Mouse (Mus musculus): ENCODE results near the gene A030014E15Rik. TPM values are rescaled to one million over a fixed set of nuclear protein-coding genes. Genes with fewer than 3 reads are reported as not detected.
"Not testable (repeated sequence)": the region's sequence is repeated elsewhere in the genome, so short reads cannot be mapped to it uniquely, and the experiment has no call there.

A030014E15Rik gene
- not detected for total RNA-seq (2021)
- long read RNA-seq, experiment 1: 0 reads
- long read RNA-seq, experiment 2: 0 reads

DNA sequence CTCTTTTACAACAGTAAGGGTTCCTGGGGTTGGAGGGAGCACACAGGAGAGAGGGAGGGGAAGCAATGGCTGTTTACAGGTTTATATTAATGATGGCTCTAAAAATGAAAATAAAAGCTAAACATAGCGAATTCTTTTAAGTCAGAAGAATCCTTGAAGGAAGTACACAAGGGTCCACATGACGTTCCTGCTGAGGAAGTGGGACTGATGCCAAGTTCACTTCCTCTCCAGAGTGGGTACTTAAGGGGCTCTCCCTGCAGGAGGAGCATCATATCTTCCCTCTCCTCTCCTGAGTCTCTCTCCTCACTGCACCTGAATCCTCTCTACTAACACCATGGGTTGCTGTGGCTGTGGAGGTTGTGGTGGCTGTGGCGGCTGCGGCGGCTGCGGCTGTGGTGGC, at the start of gene A030014E15Rik:
A030014E15Rik (plus strand) TSS at position 268 of the 400 bp plus-strand sequence.
- peak in 1 of 2 experiments; percentile 8 for DNase-seq

DNA sequence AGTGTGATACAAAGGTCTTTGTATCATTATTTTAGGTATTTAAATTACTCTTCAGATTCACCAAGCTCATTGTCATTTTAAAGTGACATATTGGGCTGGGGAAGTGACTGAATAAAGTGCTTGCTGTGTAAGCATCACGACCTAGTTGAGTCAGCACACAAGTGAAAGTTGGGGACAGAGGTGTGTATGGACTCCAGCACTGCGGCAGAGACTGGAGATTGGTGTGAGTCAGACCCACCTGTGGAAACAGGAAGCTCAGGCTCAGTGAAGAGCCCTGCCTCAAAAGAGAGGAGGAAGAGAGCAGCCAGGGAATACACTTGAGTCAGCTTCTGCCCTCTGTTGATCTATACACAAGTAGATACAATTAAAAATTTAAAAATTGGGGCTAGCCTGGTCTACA, 45.5 kb upstream of the A030014E15Rik start:
- no peak for DNase-seq

- DNase-seq: no peak
Observed at GRCm38 (mm10) chr1:82880196-82880595, 44.5 kb upstream of the A030014E15Rik start.

DNA sequence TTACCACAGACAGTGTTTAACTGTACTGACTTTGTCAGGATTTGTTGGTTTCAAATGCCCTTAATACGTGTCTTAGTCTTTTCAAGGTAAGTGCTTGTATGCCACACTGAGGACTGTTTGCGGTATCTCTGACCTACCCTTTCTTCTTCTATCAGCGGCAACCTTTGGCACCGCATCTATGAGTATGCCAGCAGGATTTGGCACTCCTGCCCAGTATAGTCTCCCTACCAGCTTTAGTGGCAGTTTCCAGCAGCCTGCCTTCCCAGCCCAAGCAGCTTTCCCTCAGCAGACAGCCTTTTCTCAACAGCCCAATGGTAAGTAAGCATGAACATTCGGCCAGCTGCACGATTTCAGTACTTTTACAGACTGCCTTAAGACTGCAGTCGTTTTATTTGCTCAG, 31.4 kb upstream of the A030014E15Rik start:
- no peak for DNase-seq

GRCm38 (mm10) chr1:82900567-82900966, 24.1 kb upstream of the A030014E15Rik start:
- DNase-seq: no peak

DNA sequence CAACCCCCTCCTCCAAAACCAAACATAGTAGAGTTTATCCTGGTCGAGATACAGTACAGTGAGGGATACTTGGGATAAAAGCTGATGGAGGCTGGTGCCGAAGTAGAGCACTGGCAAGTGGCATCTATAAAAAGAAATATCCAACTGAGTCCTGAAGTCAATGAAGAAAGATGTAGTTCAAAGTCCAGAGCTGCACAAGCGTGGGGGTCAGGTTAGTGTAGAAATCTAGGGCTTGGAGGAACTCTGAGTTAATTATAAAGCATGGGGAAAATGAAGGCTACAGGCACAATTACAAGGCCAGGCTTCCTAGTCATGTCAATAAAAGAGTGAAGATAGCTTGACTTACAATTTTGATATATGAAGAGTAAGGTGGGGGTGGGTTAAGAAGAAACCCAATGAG, 23.5 kb upstream of the A030014E15Rik start:
- DNase-seq: no peak

GRCm38 (mm10) chr1:82905886-82906285, 18.8 kb upstream of the A030014E15Rik start:
- no peak for DNase-seq

- no peak for DNase-seq
Observed at GRCm38 (mm10) chr1:82913025-82913424, 11.7 kb upstream of the A030014E15Rik start, which contains the start of gene A030005L19Rik. TSS of gene A030005L19Rik (plus strand) at chr1:82913325.

GRCm38 (mm10) chr1:82913434-82913833, 11.3 kb upstream of the A030014E15Rik start:
- DNase-seq: not testable (repeated sequence)

DNA sequence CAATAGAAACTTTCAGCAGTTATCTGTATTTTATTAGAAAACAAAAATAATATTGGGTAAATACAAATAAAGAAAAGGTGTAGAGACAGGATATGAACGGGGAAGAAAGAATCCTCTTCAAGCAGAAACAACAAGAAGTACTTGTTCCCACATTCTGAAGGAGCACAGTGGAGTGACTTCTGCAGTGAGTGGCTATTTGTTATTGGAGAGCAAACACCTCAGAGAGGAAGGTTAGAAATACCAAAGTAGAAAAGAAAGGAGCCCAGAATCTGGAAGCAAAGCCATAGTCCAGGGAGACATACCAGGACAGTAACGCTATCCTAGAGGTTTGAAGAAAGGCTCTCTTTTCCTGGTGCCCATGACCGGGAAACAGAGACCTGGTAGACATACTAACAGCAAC, 5.8 kb downstream of the A030014E15Rik start:
- DNase-seq: not testable (repeated sequence)

DNA sequence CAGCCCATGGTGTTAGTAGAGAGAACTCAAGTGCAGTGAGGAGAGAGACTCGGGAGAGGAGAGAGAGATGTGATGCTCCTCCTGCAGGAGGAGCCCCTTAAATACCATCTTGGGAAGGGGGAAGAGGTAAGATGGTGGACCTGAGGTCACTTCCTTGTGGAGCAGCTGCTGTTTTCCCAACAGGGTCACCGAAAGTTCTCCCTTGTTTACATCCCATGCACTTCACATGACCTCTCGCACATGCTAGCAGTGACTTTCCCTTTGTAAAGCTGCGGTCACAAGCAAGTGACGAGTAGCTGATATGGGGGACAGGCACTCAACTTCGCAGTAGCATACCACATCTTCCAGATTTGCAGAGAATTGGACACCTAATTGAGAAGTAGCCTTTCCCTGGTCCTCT, 6.6 kb downstream of the A030014E15Rik start, which contains the start of gene Gm6217:
Gm6217 (minus strand) TSS at position 74 of the 400 bp plus-strand sequence.
- DNase-seq: not testable (repeated sequence)

DNA sequence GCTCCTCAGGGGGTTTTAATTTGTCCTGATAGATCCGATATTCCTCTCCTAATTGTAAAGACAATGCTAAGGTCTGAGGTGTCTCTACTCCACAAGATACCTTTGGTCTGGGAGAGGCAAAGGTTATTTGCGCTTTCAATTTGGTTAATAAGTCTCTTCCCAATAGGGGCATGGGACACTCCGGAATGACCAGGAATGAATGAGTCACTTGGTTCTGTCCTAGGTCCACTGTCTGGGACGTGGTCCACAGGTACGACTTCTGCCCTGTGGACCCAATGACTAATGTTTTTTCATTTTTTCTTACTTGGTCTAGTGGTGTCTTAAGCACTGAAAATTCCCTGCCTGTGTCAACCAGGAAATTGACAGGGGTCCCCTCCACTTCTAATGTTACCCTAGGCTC, 13.9 kb downstream of the A030014E15Rik start:
- no peak for DNase-seq

GRCm38 (mm10) chr1:82942505-82942904, 17.8 kb downstream of the A030014E15Rik start:
- DNase-seq: not testable (repeated sequence)

- DNase-seq: not testable (repeated sequence)
Observed at GRCm38 (mm10) chr1:82943295-82943694, 18.6 kb downstream of the A030014E15Rik start, which contains the start of gene A030003K21Rik. TSS of gene A030003K21Rik (minus strand) at chr1:82943388.

GRCm38 (mm10) chr1:82946029-82946428, 21.3 kb downstream of the A030014E15Rik start:
- DNase-seq: not testable (repeated sequence)

DNA sequence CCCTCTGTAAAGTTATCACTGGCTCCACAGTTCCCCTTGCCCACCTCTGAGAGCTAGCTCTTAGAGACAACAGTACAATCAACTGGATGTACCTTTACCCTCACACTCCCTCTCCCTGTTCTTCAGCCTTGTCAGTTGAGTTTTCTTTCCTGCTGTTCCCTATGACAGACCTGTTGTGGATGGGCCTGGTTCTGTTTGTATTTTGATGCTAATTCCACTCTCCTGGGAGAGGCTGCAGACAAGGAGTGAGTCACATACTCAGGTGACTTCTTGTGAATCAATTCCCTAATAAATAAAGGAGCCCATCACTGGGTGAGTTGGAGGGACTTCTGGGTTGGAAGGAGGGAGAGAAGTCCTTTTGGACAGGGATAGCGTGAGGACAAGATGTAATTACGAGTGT, 23.9 kb downstream of the A030014E15Rik start:
- no peak for DNase-seq

GRCm38 (mm10) chr1:82955913-82956312, 31.2 kb downstream of the A030014E15Rik start, which contains the start of gene Gm7544:
TSS of gene Gm7544 (minus strand) at chr1:82956013.
- DNase-seq: not testable (repeated sequence)

DNA sequence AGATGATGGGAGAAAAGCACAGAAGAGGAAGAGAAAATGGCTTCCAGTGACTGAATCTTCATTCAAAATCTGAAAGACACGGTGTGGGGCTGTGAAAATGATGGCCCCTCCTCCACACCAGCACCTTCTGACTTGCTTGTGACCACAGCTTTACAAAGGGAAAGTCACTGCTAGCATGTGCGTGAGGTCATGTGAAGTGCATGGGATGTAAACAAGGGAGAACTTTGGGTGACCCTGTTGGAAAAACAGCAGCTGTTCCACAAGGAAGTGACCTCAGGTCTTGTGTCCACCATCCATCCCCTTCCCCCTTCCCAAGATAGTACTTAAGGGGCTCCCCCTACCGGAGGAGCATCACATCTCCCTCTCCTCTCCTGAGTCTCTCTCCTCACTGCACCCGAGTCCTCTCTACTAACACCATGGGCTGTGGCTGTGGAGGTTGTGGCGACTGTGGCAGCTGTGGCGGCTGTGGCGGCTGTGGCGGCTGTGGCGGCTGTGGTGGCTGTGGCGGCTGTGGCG, 35.2 kb downstream of the A030014E15Rik start, which contains the start of gene Gm47955:
Gm47955 (plus strand) TSS at position 417 of the 516 bp plus-strand sequence.
- DNase-seq: no peak

- DNase-seq: no peak
Observed at GRCm38 (mm10) chr1:82966413-82966812, 41.7 kb downstream of the A030014E15Rik start.

DNA sequence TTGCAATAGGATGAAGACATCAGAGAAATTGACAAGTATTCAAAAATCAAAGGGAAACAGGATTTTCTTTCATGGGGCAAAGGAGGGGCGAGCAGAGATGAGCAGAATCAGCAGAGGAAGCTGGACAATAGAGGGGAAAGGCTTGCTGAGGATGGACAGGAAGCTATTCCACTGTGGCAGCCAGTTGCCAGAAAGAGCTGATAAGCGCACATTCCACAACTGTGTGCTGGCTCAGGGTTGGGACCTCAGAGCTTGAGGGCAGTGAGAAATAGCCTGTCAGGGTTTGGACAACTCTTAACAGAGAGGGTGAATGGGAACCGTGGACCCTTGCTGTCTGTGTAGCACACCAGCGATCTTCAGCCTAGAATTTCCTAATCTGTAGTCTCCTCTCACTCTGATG, 47.3 kb downstream of the A030014E15Rik start:
- peak; percentile 59 to 67 for DNase-seq

DNA sequence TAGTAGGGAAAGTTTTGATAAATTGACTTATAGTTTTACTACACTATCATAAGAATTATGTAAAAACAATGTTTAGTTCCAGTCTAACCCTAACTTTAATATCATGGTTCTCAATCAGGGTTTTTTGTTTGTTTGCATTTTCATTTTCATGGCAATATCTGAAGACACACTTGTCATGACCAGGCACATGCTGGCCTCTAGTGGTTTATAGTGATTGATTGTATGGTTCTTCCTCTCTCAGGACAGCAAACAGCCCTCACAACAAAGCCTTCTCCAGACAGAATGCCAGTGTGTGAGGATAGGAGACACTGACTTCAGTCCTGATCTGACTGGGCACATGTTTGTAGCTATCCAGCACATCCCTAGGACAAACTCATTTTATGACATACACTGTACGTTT, 48.5 kb downstream of the A030014E15Rik start:
- no peak for DNase-seq

- DNase-seq: no peak
Observed at GRCm38 (mm10) chr1:82973901-82974300, 49.2 kb downstream of the A030014E15Rik start.

- no peak for DNase-seq
Observed at GRCm38 (mm10) chr1:82974342-82974741, 49.6 kb downstream of the A030014E15Rik start.
